Mouse (Mus musculus): ENCODE results near the gene Cd3d. TPM values are rescaled to one million over a fixed set of nuclear protein-coding genes. Genes with fewer than 3 reads are reported as not detected.
"Not testable (repeated sequence)": the region's sequence is repeated elsewhere in the genome, so short reads cannot be mapped to it uniquely, and the experiment has no call there.

The Cd3d gene
- polyA plus RNA-seq (2015; fragmentation: Nextera tagmentation; extraction: Ambion mirVana) = not detected in 2 replicates

- WGBS = 76% methylated on average over 4 of the region's 4 CpGs
- H3K27ac ChIP-seq = no peak within 1 kb of the TSS
- H3K36me3 ChIP-seq = no peaks in the 10 kb centered on the region
- H3K27me3 ChIP-seq = peaks cover 23% of the 10 kb centered on the region
- H3K4me2 ChIP-seq = no peak within 1 kb of the TSS
- 0 out of 2 replicates have a peak, but pooled peaks cover 2% of the 10 kb centered on the region for H3K4me1 ChIP-seq
- ATAC-seq (ENCODE audit: insufficient number of reproducible peaks, insufficient read depth, low FRiP score, low TSS enrichment, low read depth) = no peak
- H3K9ac ChIP-seq = no peak within 1 kb of the TSS
- H3K4me3 ChIP-seq = no peak within 1 kb of the TSS
- no peaks in the 10 kb centered on the region for H3K9me3 ChIP-seq
Measured at GRCm38 (mm10) chr9:44981676-44982075, at the start of gene Cd3d. Gene Cd3d (plus strand): TSS chr9:44981786.

- no peaks in the 10 kb centered on the region for H3K27me3 ChIP-seq
- no peak overlapping the region for H3K9ac ChIP-seq
- no peaks in the 10 kb centered on the region for H3K4me1 ChIP-seq
- no peak overlapping the region for H3K4me3 ChIP-seq
- no peak overlapping the region for H3K27ac ChIP-seq
- H3K4me2 ChIP-seq = no peak overlapping the region
- H3K36me3 ChIP-seq = peaks cover 87% of the 10 kb centered on the region
- no peak for ATAC-seq (ENCODE audit: insufficient number of reproducible peaks, insufficient read depth, low FRiP score, low TSS enrichment, low read depth)
- 91% methylated on average over 4 of the region's 4 CpGs for WGBS
- no peaks in the 10 kb centered on the region for H3K9me3 ChIP-seq
Measured at GRCm38 (mm10) chr9:44941756-44942155, 39.8 kb upstream of the Cd3d start.

GRCm38 (mm10) chr9:44942421-44942820 is 39.2 kb upstream of the Cd3d start:
- WGBS = 96% methylated on average over 4 of the region's 4 CpGs
- no peaks in the 10 kb centered on the region for H3K9me3 ChIP-seq
- no peak overlapping the region for H3K4me2 ChIP-seq
- no peak overlapping the region for H3K4me3 ChIP-seq
- H3K27me3 ChIP-seq = no peaks in the 10 kb centered on the region
- H3K36me3 ChIP-seq = peaks cover 87% of the 10 kb centered on the region
- no peaks in the 10 kb centered on the region for H3K4me1 ChIP-seq
- no peak overlapping the region for H3K27ac ChIP-seq
- no peak overlapping the region for H3K9ac ChIP-seq
- no peak for ATAC-seq (ENCODE audit: insufficient number of reproducible peaks, insufficient read depth, low FRiP score, low TSS enrichment, low read depth)

- Histone ChIP-seq H3K9me3 (no peaks in the 10 kb centered on the region), H3K27me3 (no peaks in the 10 kb centered on the region), H3K9ac (no peak overlapping the region), H3K27ac (no peak overlapping the region), H3K4me3 (no peak overlapping the region), H3K4me2 (no peak overlapping the region), H3K4me1 (no peaks in the 10 kb centered on the region), H3K36me3 (peaks cover 93% of the 10 kb centered on the region)
- ATAC-seq (ENCODE audit: insufficient number of reproducible peaks, insufficient read depth, low FRiP score, low TSS enrichment, low read depth) = no peak
- 94% methylated on average over 7 of the region's 7 CpGs for WGBS
Measured at GRCm38 (mm10) chr9:44946185-44946695, 35.3 kb upstream of the Cd3d start.

- 91% methylated on average over 5 of the region's 5 CpGs for WGBS
- H3K4me2 ChIP-seq = no peak overlapping the region
- ATAC-seq (ENCODE audit: insufficient number of reproducible peaks, insufficient read depth, low FRiP score, low TSS enrichment, low read depth) = no peak
- no peaks in the 10 kb centered on the region for H3K4me1 ChIP-seq
- H3K9ac ChIP-seq = no peak overlapping the region
- no peak overlapping the region for H3K4me3 ChIP-seq
- H3K9me3 ChIP-seq = no peaks in the 10 kb centered on the region
- peaks cover 92% of the 10 kb centered on the region for H3K36me3 ChIP-seq
- H3K27ac ChIP-seq = no peak overlapping the region
- no peaks in the 10 kb centered on the region for H3K27me3 ChIP-seq
Measured at GRCm38 (mm10) chr9:44947836-44948235, 33.8 kb upstream of the Cd3d start.

GRCm38 (mm10) chr9:44954432-44954831 is 27.2 kb upstream of the Cd3d start:
- Histone ChIP-seq H3K27me3 (no peaks in the 10 kb centered on the region), H3K4me2 (no peak overlapping the region), H3K27ac (no peak overlapping the region), H3K4me1 (no peaks in the 10 kb centered on the region), H3K36me3 (peaks cover 72% of the 10 kb centered on the region), H3K9me3 (no peaks in the 10 kb centered on the region), H3K4me3 (no peak overlapping the region), H3K9ac (no peak overlapping the region)
- WGBS = 93% methylated on average over 3 of the region's 3 CpGs
- ATAC-seq (ENCODE audit: insufficient number of reproducible peaks, insufficient read depth, low FRiP score, low TSS enrichment, low read depth) = no peak

- H3K27ac ChIP-seq = peak within 1 kb of the TSS; percentile 72
Measured at GRCm38 (mm10) chr9:44965126-44965832, 16.3 kb upstream of the Cd3d start, which contains the start of gene Ube4a. Gene Ube4a (minus strand): TSS chr9:44965600.

GRCm38 (mm10) chr9:44965833-44966466 is 15.6 kb upstream of the Cd3d start:
- peak overlapping the region; percentile 72 for H3K27ac ChIP-seq
- H3K4me2 ChIP-seq = peak overlapping the region; percentile 70
- WGBS = 15% methylated on average over 10 of the region's 10 CpGs
- H3K27me3 ChIP-seq = peaks cover 4% of the 10 kb centered on the region; the same call in 1 of the 2 replicates
- no peaks in the 10 kb centered on the region for H3K9me3 ChIP-seq
- H3K9ac ChIP-seq = peak overlapping the region; percentile 55; the same call in 1 of the 2 replicates
- peak overlapping the region; percentile 88 for H3K4me3 ChIP-seq
- H3K4me1 ChIP-seq = peaks cover 15% of the 10 kb centered on the region; the same call in 1 of the 2 replicates
- peaks cover 12% of the 10 kb centered on the region for H3K36me3 ChIP-seq
- 0 out of 2 replicates have a peak, but pooled peaks have one; percentile 41 for ATAC-seq (ENCODE audit: insufficient number of reproducible peaks, insufficient read depth, low FRiP score, low TSS enrichment, low read depth)

More at GRCm38 (mm10) chr9:44965126-44965832, 16.3 kb upstream of the Cd3d start, which contains the start of gene Ube4a:
- Histone ChIP-seq H3K9me3 (no peaks in the 10 kb centered on the region), H3K27me3 (peaks cover 1% of the 10 kb centered on the region; the same call in 1 of the 2 replicates), H3K4me3 (peak within 1 kb of the TSS; percentile 88), H3K36me3 (peaks cover 13% of the 10 kb centered on the region), H3K9ac (peak within 1 kb of the TSS; percentile 86), H3K4me1 (peaks cover 15% of the 10 kb centered on the region; the same call in 1 of the 2 replicates), H3K4me2 (peak within 1 kb of the TSS; percentile 89)
- peak; percentile 92 for ATAC-seq (ENCODE audit: insufficient number of reproducible peaks, insufficient read depth, low FRiP score, low TSS enrichment, low read depth)
- WGBS = under 1% methylated on average over 39 of the region's 39 CpGs

GRCm38 (mm10) chr9:44966815-44967242 is 14.8 kb upstream of the Cd3d start:
- Histone ChIP-seq H3K27me3 (peaks cover 4% of the 10 kb centered on the region; the same call in 1 of the 2 replicates), H3K4me3 (no peak overlapping the region), H3K4me1 (peaks cover 15% of the 10 kb centered on the region; the same call in 1 of the 2 replicates), H3K9me3 (no peaks in the 10 kb centered on the region), H3K4me2 (no peak overlapping the region), H3K36me3 (0 out of 2 replicates have a peak, but pooled peaks cover 4% of the 10 kb centered on the region), H3K9ac (no peak overlapping the region), H3K27ac (no peak overlapping the region)
- WGBS = 25% methylated on average over 3 of the region's 3 CpGs
- ATAC-seq (ENCODE audit: insufficient number of reproducible peaks, insufficient read depth, low FRiP score, low TSS enrichment, low read depth) = no peak

- WGBS = 87% methylated on average over 5 of the region's 5 CpGs
- not testable (repeated sequence) for H3K9me3 ChIP-seq; ATAC-seq (ENCODE audit: insufficient number of reproducible peaks, insufficient read depth, low FRiP score, low TSS enrichment, low read depth)
Measured at GRCm38 (mm10) chr9:44967763-44968162, 13.8 kb upstream of the Cd3d start.

GRCm38 (mm10) chr9:44969450-44969849 is 12.1 kb upstream of the Cd3d start:
- Histone ChIP-seq H3K4me1 (peaks cover 11% of the 10 kb centered on the region; the same call in 1 of the 2 replicates), H3K27ac (no peak overlapping the region), H3K4me2 (no peak overlapping the region), H3K9ac (no peak overlapping the region), H3K27me3 (peaks cover 22% of the 10 kb centered on the region), H3K36me3 (no peaks in the 10 kb centered on the region), H3K9me3 (no peaks in the 10 kb centered on the region), H3K4me3 (no peak overlapping the region)
- 66% methylated on average over 1 of the region's 1 CpGs for WGBS
- ATAC-seq (ENCODE audit: insufficient number of reproducible peaks, insufficient read depth, low FRiP score, low TSS enrichment, low read depth) = no peak

More at GRCm38 (mm10) chr9:44967763-44968162, 13.8 kb upstream of the Cd3d start:
- not testable (repeated sequence) for H3K27ac ChIP-seq, H3K4me3 ChIP-seq, H3K9ac ChIP-seq, H3K27me3 ChIP-seq, H3K36me3 ChIP-seq, H3K4me2 ChIP-seq
- H3K4me1 ChIP-seq = peaks cover 15% of the 10 kb centered on the region; the same call in 1 of the 2 replicates

Data from embryonic facial prominence, embryonic 13.5 days (tissue).